Mouse (Mus musculus) bone marrow, adult 2 months (tissue): ENCODE measurements around the gene Etv6.

ENCODE experiments used
- CTCF ChIP-seq: fragments of 200-500 bp; IDR thresholded peaks from 2 replicates; pipeline ENCODE4 v1.5.1; 2011; ENCODE audit warnings: low read length, control low read depth; ENCODE audit not compliant: control insufficient read depth, insufficient read depth
- POLR2A ChIP-seq: fragments of 200-500 bp; IDR thresholded peaks from 2 replicates; pipeline ENCODE4 v1.6.1; 2011; ENCODE audit warnings: low read depth, mild to moderate bottlenecking, control low read depth, low read length, borderline replicate concordance; ENCODE audit not compliant: control insufficient read depth

GRCm38 (mm10) chr6:134041286-134041685 lies 5.8 kb downstream of the Etv6 start:
- TF ChIP-seq CTCF (no peak), POLR2A (no peak)
